ENCODE assay signal across 10 mouse cellular contexts in the genomic region with DNA sequence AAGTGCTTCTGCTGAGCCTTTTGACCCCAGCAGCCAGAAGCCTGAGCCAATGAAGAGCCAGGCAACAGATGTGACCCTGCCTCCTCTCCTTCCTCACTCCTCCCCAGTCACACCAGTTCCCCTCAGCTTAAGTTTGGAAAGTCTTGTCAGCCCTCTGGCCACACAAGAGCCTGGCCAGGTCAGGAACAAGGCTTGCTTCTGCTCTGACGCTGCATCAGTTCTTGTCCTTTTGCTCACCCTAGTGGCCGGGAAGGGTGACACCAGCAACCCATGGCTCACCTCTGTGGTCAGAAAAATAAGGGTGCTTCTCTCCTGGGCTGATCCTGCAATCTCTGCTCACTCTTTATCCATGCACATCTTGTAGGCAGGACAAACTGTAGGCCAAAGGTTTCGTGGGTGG. TPM values are rescaled to one million over a fixed set of nuclear protein-coding genes. Genes with fewer than 3 reads are reported as not detected.
DNase-seq lines count a peak whose midpoint lies in the region; ATAC-seq and TF ChIP-seq lines count a peak whose summit lies in the region.
"Had no signal": no experiment of that assay in that cellular context is flagged by ENCODE, and none has a peak within 500 bp of the region (broad histone marks: within the 10 kb centered on the region; RNA-seq: fewer than 3 reads in every experiment).

No protein-coding gene starts in this region.

- TF ChIP-seq RAD21 in CH12.LX (IDR thresholded peaks at IDR 0.05; ENCODE audit: low read depth, low read length): peak; percentile 94

- no peak overlapping the region for H3K27ac ChIP-seq in forebrain, postnatal 0 days (ENCODE audit: low read depth, low read length)
- H3K27ac ChIP-seq in forebrain, embryonic 16.5 days (ENCODE audit: low read length): no peak overlapping the region
- no peak overlapping the region for H3K27ac ChIP-seq in CH12.LX (ENCODE audit: insufficient read depth, low read depth)
- no peak overlapping the region for H3K27ac ChIP-seq in intestine, embryonic 16.5 days (ENCODE audit: low read length)
- no peak overlapping the region for H3K27ac ChIP-seq in lung, embryonic 14.5 days (ENCODE audit: low read depth)

- H3K4me2 ChIP-seq in forebrain, postnatal 0 days (ENCODE audit: low read depth): no peak overlapping the region
- H3K4me2 ChIP-seq in forebrain, embryonic 16.5 days (ENCODE audit: low read length): no peak overlapping the region
- peak overlapping the region; percentile 99; the same call in 1 of the 2 replicates for H3K4me2 ChIP-seq in CH12.LX (ENCODE audit: insufficient read depth, low read depth, poor library complexity, severe bottlenecking)
- H3K4me2 ChIP-seq in intestine, embryonic 16.5 days (ENCODE audit: low read depth, low read length): no peak overlapping the region
- no peak overlapping the region for H3K4me2 ChIP-seq in lung, embryonic 14.5 days

- dilution Hi-C loops in CH12.LX (cut with MboI; ENCODE audit: extremely low pct_ligation_motif_present, extremely low pct_unique_long_range_greater_than_20kb, low sequenced_read_pairs): no loop called here

- 18% methylated on average over 3 of the region's 3 CpGs for WGBS in forebrain, postnatal 0 days
- 15% methylated on average over 3 of the region's 3 CpGs for WGBS in forebrain, embryonic 16.5 days
- WGBS in intestine, embryonic 16.5 days: 17% methylated on average over 3 of the region's 3 CpGs
- 10% methylated on average over 3 of the region's 3 CpGs for WGBS in lung, embryonic 14.5 days

- no peak for TF ChIP-seq POLR2A in CH12.LX (IDR thresholded peaks at IDR 0.05; ENCODE audit: low read depth, low read length)

- H3K36me3 ChIP-seq in forebrain, postnatal 0 days (ENCODE audit: insufficient read depth): no peaks in the 10 kb centered on the region
- H3K36me3 ChIP-seq in forebrain, embryonic 16.5 days (ENCODE audit: control insufficient read depth, insufficient read depth): no peaks in the 10 kb centered on the region
- H3K36me3 ChIP-seq in CH12.LX (replicated peaks in 1 of 2; ENCODE audit: control insufficient read depth in 1 of 2, insufficient read depth in 1 of 2, low read length in 1 of 2): no peaks in the 10 kb centered on the region
- no peaks in the 10 kb centered on the region for H3K36me3 ChIP-seq in intestine, embryonic 16.5 days (ENCODE audit: control insufficient read depth, insufficient read depth, low read length)
- no peaks in the 10 kb centered on the region for H3K36me3 ChIP-seq in lung, embryonic 14.5 days (ENCODE audit: insufficient read depth)

- no peaks in the 10 kb centered on the region for H3K79me2 ChIP-seq in CH12.LX (replicated peaks; ENCODE audit: control insufficient read depth, extremely low read depth, insufficient read depth, poor library complexity, severe bottlenecking)

- no peaks in the 10 kb centered on the region for H3K4me1 ChIP-seq in forebrain, postnatal 0 days (ENCODE audit: insufficient read depth)
- no peaks in the 10 kb centered on the region; the same call in 1 of the 2 replicates for H3K4me1 ChIP-seq in forebrain, embryonic 16.5 days (replicated peaks; ENCODE audit: control insufficient read depth, insufficient read depth, low read length)
- peaks cover 2 to 25% of the 10 kb centered on the region in 2 experiments for H3K4me1 ChIP-seq in CH12.LX (ENCODE audit: control insufficient read depth in 1 of 2, insufficient read depth in 2 of 2)
- peaks cover 8% of the 10 kb centered on the region; the same call in 1 of the 2 replicates for H3K4me1 ChIP-seq in intestine, embryonic 16.5 days (ENCODE audit: control insufficient read depth, insufficient read depth, low read length)
- H3K4me1 ChIP-seq in lung, embryonic 14.5 days (ENCODE audit: insufficient read depth): no peaks in the 10 kb centered on the region; the same call in 1 of the 2 replicates

- H3K27me3 ChIP-seq in forebrain, postnatal 0 days (ENCODE audit: insufficient read depth, low read length): no peaks in the 10 kb centered on the region
- H3K27me3 ChIP-seq in forebrain, embryonic 16.5 days (replicated peaks; ENCODE audit: control insufficient read depth, insufficient read depth, low read length): no peaks in the 10 kb centered on the region
- H3K27me3 ChIP-seq in CH12.LX (replicated peaks): peaks cover 9% of the 10 kb centered on the region
- no peaks in the 10 kb centered on the region for H3K27me3 ChIP-seq in intestine, embryonic 16.5 days (replicated peaks; ENCODE audit: control insufficient read depth, insufficient read depth, low read length)
- no peaks in the 10 kb centered on the region for H3K27me3 ChIP-seq in lung, embryonic 14.5 days (ENCODE audit: insufficient read depth, low read length)

- in situ Hi-C loops in CH12.LX (cut with MboI; ENCODE audit: low pct_ligation_motif_present, low pct_unique_long_range_greater_than_20kb, low sequenced_read_pairs): no loop called here

- H3K9me3 ChIP-seq in forebrain, postnatal 0 days (ENCODE audit: low read length): no peaks in the 10 kb centered on the region
- H3K9me3 ChIP-seq in forebrain, embryonic 16.5 days (ENCODE audit: control insufficient read depth, low read length): no peaks in the 10 kb centered on the region
- H3K9me3 ChIP-seq in CH12.LX (replicated peaks; ENCODE audit: low read length): peaks cover 27% of the 10 kb centered on the region
- no peaks in the 10 kb centered on the region; the same call in 1 of the 2 replicates for H3K9me3 ChIP-seq in intestine, embryonic 16.5 days (ENCODE audit: control insufficient read depth, low read length)
- no peaks in the 10 kb centered on the region for H3K9me3 ChIP-seq in lung, embryonic 14.5 days (ENCODE audit: low read depth, low read length)

- DNase-seq in forebrain, postnatal 0 days: no peak
- DNase-seq in CH12.LX (ENCODE audit: extremely low read depth): peak; percentile 75
- DNase-seq in lung, embryonic 14.5 days: peak; percentile 75
- DNase-seq in spleen, postnatal 10 days (ENCODE audit: low spot score in 2 of 2): peak; percentile 26 to 65
- no peak for DNase-seq in ovary, adult 18-20 months (ENCODE audit: low spot score)

- TF ChIP-seq CTCF in forebrain, postnatal 0 days (IDR thresholded peaks at IDR 0.05; ENCODE audit: low read depth): peak; percentile 63
- TF ChIP-seq CTCF in CH12.LX (conservative IDR thresholded peaks at IDR 0.05 in 1 of 2, IDR thresholded peaks at IDR 0.05 in 1 of 2; ENCODE audit: low read depth in 2 of 2, low read length in 2 of 2): peak; percentile 62 to 96
- TF ChIP-seq CTCF in lung, embryonic 14.5 days (IDR thresholded peaks at IDR 0.05; ENCODE audit: low read depth): peak; percentile 87

- no peak for ATAC-seq in forebrain, postnatal 0 days
- no peak for ATAC-seq in forebrain, embryonic 16.5 days
- peak; percentile 48 for ATAC-seq in common myeloid progenitor, adult 5-6 weeks (replicated peaks; ENCODE audit: low read depth, poor library complexity, severe bottlenecking)
- peak; percentile 68 for ATAC-seq in intestine, embryonic 16.5 days
- ATAC-seq in lung, embryonic 14.5 days (ENCODE audit: insufficient read depth): peak; percentile 47; the same call in 1 of the 2 replicates

- peak; percentile 41 for TF ChIP-seq EP300 in CH12.LX (IDR thresholded peaks at IDR 0.05; ENCODE audit: low read length)

- H3K9ac ChIP-seq in forebrain, postnatal 0 days: no peak overlapping the region
- H3K9ac ChIP-seq in forebrain, embryonic 16.5 days (replicated peaks; ENCODE audit: low read depth, low read length): no peak overlapping the region
- no peak overlapping the region for H3K9ac ChIP-seq in CH12.LX (ENCODE audit: insufficient read depth, low read depth)
- H3K9ac ChIP-seq in intestine, embryonic 16.5 days (ENCODE audit: low read depth, low read length): no peak overlapping the region
- no peak overlapping the region for H3K9ac ChIP-seq in lung, embryonic 14.5 days

- no peak overlapping the region for H3K4me3 ChIP-seq in forebrain, postnatal 0 days (ENCODE audit: low read depth, low read length)
- H3K4me3 ChIP-seq in forebrain, embryonic 16.5 days (replicated peaks; ENCODE audit: low read length): no peak overlapping the region
- H3K4me3 ChIP-seq in CH12.LX (replicated peaks in 1 of 3; ENCODE audit: low read depth in 2 of 3, low read length in 2 of 3, poor library complexity in 1 of 3): no peak overlapping the region
- H3K4me3 ChIP-seq in intestine, embryonic 16.5 days (ENCODE audit: low read length): no peak overlapping the region
- no peak overlapping the region for H3K4me3 ChIP-seq in lung, embryonic 14.5 days (ENCODE audit: low read depth, low read length)

RNA-seq across cellular contexts. Expression of gene Pigt, which starts 23.5 kb away (rescaled TPM):
- total RNA-seq in forebrain, postnatal 0 days (2014; rRNA removed): 47.6 and 77.6 TPM in 2 replicates
- polyA plus RNA-seq in forebrain, postnatal 0 days (2015; fragmentation: Nextera tagmentation; extraction: Ambion mirVana): 91.0 and 93.8 TPM in 2 replicates
- polyA plus RNA-seq in forebrain, embryonic 16.5 days (2015; fragmentation: Nextera tagmentation; extraction: Ambion mirVana): 58.6 and 68.3 TPM in 2 replicates
- total RNA-seq in CH12.LX (2012; rRNA removed) (36.8 and 39.2 TPM in 2 replicates), CH12.LX (2014; rRNA removed) (12.4 and 14.0 TPM in 2 replicates)
- polyA plus RNA-seq in CH12.LX (2012; ENCODE audit: insufficient read length, low read depth): 66.2 and 91.8 TPM in 2 replicates
- total RNA-seq in common myeloid progenitor, adult 5-6 weeks (2017): 30.6 and 33.2 TPM in 2 replicates
- 59.1 and 61.4 TPM in 2 replicates for polyA plus RNA-seq in intestine, embryonic 16.5 days (2015; fragmentation: Nextera tagmentation; extraction: Ambion mirVana)
- polyA plus RNA-seq in lung, embryonic 14.5 days (2014; fragmentation: Nextera tagmentation; extraction: Ambion mirVana): 70.1 and 71.0 TPM in 2 replicates

RNA-seq across cellular contexts. Expression of gene Dbndd2, which starts 34.9 kb away (rescaled TPM):
- 21.7 and 23.9 TPM in 2 replicates for total RNA-seq in forebrain, postnatal 0 days (2014; rRNA removed)
- 10.9 and 17.6 TPM in 2 replicates for polyA plus RNA-seq in forebrain, postnatal 0 days (2015; fragmentation: Nextera tagmentation; extraction: Ambion mirVana)
- polyA plus RNA-seq in forebrain, embryonic 16.5 days (2015; fragmentation: Nextera tagmentation; extraction: Ambion mirVana): 5.3 and 9.2 TPM in 2 replicates
- 1.6 and 5.7 TPM in 2 replicates for total RNA-seq in CH12.LX (2012; rRNA removed)
- 0.61 TPM in 1 of 2 replicates, not detected in the other for total RNA-seq in CH12.LX (2014; rRNA removed)
- 0.31 and 0.53 TPM in 2 replicates for polyA plus RNA-seq in CH12.LX (2012; ENCODE audit: insufficient read length, low read depth)
- 0.18 TPM in 1 of 2 replicates, not detected in the other for total RNA-seq in common myeloid progenitor, adult 5-6 weeks (2017)
- polyA plus RNA-seq in intestine, embryonic 16.5 days (2015; fragmentation: Nextera tagmentation; extraction: Ambion mirVana): 16.0 and 16.4 TPM in 2 replicates
- polyA plus RNA-seq in lung, embryonic 14.5 days (2014; fragmentation: Nextera tagmentation; extraction: Ambion mirVana): 4.4 and 5.3 TPM in 2 replicates

RNA-seq across cellular contexts. Expression of gene Wfdc2, which starts 41.4 kb away (rescaled TPM):
- total RNA-seq in forebrain, postnatal 0 days (2014; rRNA removed): 1.5 and 6.1 TPM in 2 replicates
- polyA plus RNA-seq in forebrain, postnatal 0 days (2015; fragmentation: Nextera tagmentation; extraction: Ambion mirVana): 4.3 and 7.3 TPM in 2 replicates
- polyA plus RNA-seq in forebrain, embryonic 16.5 days (2015; fragmentation: Nextera tagmentation; extraction: Ambion mirVana): 1.4 and 3.0 TPM in 2 replicates
- total RNA-seq in CH12.LX (2012; rRNA removed): not detected in 2 replicates
- total RNA-seq in CH12.LX (2014; rRNA removed): not detected in 2 replicates
- polyA plus RNA-seq in CH12.LX (2012; ENCODE audit: insufficient read length, low read depth): not detected in 2 replicates
- not detected in 2 replicates for total RNA-seq in common myeloid progenitor, adult 5-6 weeks (2017)
- polyA plus RNA-seq in intestine, embryonic 16.5 days (2015; fragmentation: Nextera tagmentation; extraction: Ambion mirVana): 36.8 and 42.4 TPM in 2 replicates
- polyA plus RNA-seq in lung, embryonic 14.5 days (2014; fragmentation: Nextera tagmentation; extraction: Ambion mirVana): 280 and 282 TPM in 2 replicates

RNA-seq across cellular contexts. Expression of gene Trp53tg5, which starts 47.3 kb away (rescaled TPM):
- total RNA-seq in forebrain, postnatal 0 days (2014; rRNA removed): not detected in 2 replicates
- polyA plus RNA-seq in forebrain, postnatal 0 days (2015; fragmentation: Nextera tagmentation; extraction: Ambion mirVana): not detected in 2 replicates
- polyA plus RNA-seq in forebrain, embryonic 16.5 days (2015; fragmentation: Nextera tagmentation; extraction: Ambion mirVana): not detected in 2 replicates
- total RNA-seq in CH12.LX (2012; rRNA removed) (not detected in 2 replicates), CH12.LX (2014; rRNA removed) (not detected in 2 replicates)
- polyA plus RNA-seq in CH12.LX (2012; ENCODE audit: insufficient read length, low read depth): not detected in 2 replicates
- total RNA-seq in common myeloid progenitor, adult 5-6 weeks (2017): not detected in 2 replicates
- not detected in 2 replicates for polyA plus RNA-seq in intestine, embryonic 16.5 days (2015; fragmentation: Nextera tagmentation; extraction: Ambion mirVana)
- polyA plus RNA-seq in lung, embryonic 14.5 days (2014; fragmentation: Nextera tagmentation; extraction: Ambion mirVana): not detected in 2 replicates
- total RNA-seq: adrenal gland, adult 18-20 months had no signal
- polyA plus RNA-seq: liver, embryonic 16.5 days had no signal

RNA-seq across cellular contexts. Expression of gene Spint3, which starts 52.5 kb away (rescaled TPM):
- not detected in 2 replicates for total RNA-seq in forebrain, postnatal 0 days (2014; rRNA removed)
- polyA plus RNA-seq in forebrain, postnatal 0 days (2015; fragmentation: Nextera tagmentation; extraction: Ambion mirVana): not detected in 2 replicates
- polyA plus RNA-seq in forebrain, embryonic 16.5 days (2015; fragmentation: Nextera tagmentation; extraction: Ambion mirVana): not detected in 2 replicates
- total RNA-seq in CH12.LX (2012; rRNA removed) (not detected in 2 replicates), CH12.LX (2014; rRNA removed) (not detected in 2 replicates)
- not detected in 2 replicates for polyA plus RNA-seq in CH12.LX (2012; ENCODE audit: insufficient read length, low read depth)
- not detected in 2 replicates for total RNA-seq in common myeloid progenitor, adult 5-6 weeks (2017)
- polyA plus RNA-seq in intestine, embryonic 16.5 days (2015; fragmentation: Nextera tagmentation; extraction: Ambion mirVana): not detected in 2 replicates
- polyA plus RNA-seq in lung, embryonic 14.5 days (2014; fragmentation: Nextera tagmentation; extraction: Ambion mirVana): not detected in 2 replicates
- total RNA-seq: adrenal gland, adult 18-20 months had no signal
- polyA plus RNA-seq: liver, embryonic 16.5 days had no signal

Comparison
In these comparisons a context has a peak if more than half of its experiments do, and no peak if none do; other contexts are left out.
1. ATAC-seq: peak in common myeloid progenitor, adult 5-6 weeks (single experiment), intestine, embryonic 16.5 days (single experiment) and lung, embryonic 14.5 days (single experiment); none in forebrain, postnatal 0 days (single experiment) and forebrain, embryonic 16.5 days (single experiment).
2. DNase-seq: peak in CH12.LX (single experiment), lung, embryonic 14.5 days (single experiment) and spleen, postnatal 10 days (2 of 2); none in forebrain, postnatal 0 days (single experiment) and ovary, adult 18-20 months (single experiment).
3. Peak in every context shown above with its lines, with median percentiles within 50 percentile points of each other: CTCF ChIP-seq.